Mouse (Mus musculus) urinary bladder, adult 2 months (tissue): Measurements from ENCODE around the gene Tuba3b. TPM values are rescaled to one million over a fixed set of nuclear protein-coding genes. Genes with fewer than 3 reads are reported as not detected.

Experiments used
- DNase-seq: peaks from one replicate; pipeline ENCODE4 v3.0.0; 2022; ENCODE audit warnings: low spot score
- polyA plus RNA-seq: library from polyadenylated mRNA; depleted of rRNA; stranded (reverse); fragments of >200 nt; gene quantifications from 2 replicates; pipeline ENCODE4 v1.2.3, GENCODE M21; 2012

Tuba3b gene
- polyA plus RNA-seq, 1 experiment: not detected

GRCm38 (mm10) chr6:145605203-145605602, 10.4 kb upstream of the Tuba3b start:
- DNase-seq: no peak

DNA sequence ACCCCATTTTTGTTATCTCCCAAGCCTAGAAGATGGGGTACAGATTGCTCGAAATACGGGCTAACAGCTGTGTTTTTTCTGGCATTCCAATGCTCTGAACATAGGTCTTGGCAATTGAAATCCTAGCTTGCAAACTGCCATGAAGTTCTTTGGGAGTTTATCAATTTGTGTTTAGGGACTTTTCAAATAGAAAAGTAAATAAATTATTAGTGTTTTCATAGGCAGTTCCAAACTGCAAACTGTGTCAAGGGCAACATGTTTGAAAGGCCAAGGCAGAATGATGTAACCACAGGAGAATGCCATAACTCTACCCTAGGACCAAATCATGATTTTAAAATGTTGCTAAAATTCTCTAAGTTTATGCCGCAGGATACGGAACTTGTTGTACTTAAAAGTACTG, 7.8 kb upstream of the Tuba3b start:
- no peak for DNase-seq

GRCm38 (mm10) chr6:145608693-145609092, 6.9 kb upstream of the Tuba3b start:
- no peak for DNase-seq

DNA sequence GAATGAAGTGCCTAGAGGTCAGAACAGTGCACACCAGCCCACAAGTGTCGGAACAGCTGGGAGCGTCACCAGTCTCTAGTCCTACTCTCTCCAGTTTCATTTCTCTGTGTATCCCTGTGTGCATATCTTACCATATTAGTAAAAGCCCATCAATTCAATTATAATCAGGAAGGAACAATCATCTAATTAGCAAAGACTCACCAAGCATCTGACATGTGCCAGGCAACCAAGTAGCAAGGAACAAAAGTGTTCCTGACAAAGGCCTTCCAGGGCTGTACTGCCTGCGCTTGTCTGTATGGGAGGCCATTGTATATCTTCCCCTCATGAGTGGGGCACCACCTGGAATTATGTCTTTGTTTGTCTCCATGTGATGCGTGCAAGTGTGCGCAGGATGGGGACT, 4.7 kb upstream of the Tuba3b start:
- no peak for DNase-seq

GRCm38 (mm10) chr6:145612611-145613010, 2.9 kb upstream of the Tuba3b start:
- DNase-seq: no peak

DNA sequence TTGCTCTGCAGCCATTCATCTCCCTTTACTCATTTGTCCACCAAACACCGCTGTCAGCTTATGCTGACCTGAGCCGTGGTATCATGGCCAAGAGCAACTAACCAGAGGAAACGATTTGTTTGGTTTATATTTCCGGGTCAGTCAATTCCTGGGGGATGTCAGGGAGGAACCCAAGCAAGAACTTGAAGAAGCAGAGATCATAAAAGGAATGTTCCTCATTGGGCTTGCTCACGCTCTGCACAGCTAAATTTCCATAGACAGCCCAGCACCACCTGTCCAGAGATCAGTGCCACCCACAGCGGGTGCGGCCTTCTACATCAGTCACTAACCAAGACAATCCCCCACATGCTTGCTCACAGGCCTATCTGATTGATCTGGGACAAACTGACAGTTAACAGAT, 1.3 kb upstream of the Tuba3b start, which contains the start of gene Lmntd1:
Gene Lmntd1 (minus strand): TSS at position 101 of the 400 bp plus-strand sequence.
- no peak for DNase-seq

GRCm38 (mm10) chr6:145616402-145617229, 1.1 kb downstream of the Tuba3b start:
- no peak for DNase-seq

DNA sequence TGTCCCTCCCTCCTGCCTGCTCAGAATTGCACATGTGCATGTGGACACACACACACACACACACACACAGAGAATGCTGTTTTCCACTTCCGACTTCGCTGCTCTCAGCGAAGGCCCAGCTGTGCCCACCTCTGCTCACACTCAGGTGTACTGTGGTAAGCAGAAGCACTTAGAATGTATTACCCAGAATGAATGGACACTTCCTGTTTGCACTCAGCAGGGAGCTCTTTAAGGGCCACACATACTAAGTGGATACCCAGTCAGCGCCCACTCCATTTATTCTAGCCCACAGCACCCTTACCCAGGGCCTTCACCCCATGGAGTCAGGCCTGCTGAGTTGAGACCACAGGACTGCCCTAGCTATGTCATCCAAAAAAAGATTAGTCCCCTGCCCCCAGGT, 7.6 kb downstream of the Tuba3b start:
- no peak for DNase-seq

DNA sequence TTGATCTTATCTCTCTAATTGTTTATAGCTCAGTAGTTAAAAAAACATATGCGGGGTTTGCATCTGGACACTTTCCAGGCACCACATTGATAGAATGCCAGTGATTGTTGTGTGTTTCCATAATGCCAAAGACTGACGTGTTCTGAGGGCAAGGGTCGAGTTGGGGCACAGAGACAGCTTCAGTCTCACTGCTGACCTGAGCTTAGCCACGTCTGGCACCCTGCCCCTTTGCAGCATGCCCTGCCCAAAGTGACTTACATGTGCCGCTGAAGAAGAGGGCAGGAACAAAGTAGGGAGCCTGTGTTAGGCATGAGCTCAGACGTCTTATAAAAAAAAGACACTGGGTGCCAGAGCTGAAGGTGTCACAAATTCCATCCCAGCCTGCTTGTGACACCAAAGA, 14.7 kb downstream of the Tuba3b start:
- no peak for DNase-seq

DNA sequence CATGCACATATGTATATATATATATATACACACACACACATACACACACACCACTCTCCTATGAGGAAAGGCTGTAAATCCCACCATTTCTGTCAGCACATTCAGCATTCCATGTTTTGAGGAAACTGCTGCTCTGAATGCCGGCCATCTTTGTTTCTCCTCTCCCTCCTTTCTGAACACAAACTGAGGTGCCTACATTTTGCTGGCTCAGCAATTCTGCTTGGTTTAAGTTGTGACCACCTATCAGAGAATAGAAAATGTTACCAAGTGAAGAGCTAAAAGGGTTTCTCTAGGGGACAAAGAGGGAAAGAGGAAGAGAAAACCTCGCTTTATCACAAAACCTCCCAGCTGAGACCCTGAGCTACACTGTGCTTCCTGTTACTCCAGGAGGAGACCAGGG, 18.9 kb downstream of the Tuba3b start:
- DNase-seq: no peak

DNA sequence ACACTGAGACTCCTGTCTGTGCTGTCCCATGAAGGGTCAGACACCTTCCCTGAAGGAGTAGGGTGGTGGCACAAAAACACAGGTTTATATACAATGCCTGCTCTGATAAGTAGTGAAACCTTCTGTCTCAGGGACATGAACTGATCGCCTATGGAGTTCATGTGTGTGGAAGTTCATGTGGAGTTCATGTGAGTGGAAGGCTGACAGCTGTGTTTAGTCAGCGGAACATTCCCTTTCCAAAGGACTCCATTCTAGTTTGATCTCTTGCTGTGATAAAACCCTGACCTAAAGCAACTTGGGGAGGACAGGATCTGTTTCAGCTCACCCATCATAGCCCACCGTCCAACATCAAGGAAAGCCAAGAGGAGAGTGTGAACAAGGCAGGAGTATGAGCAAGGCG, 21.1 kb downstream of the Tuba3b start:
- DNase-seq: no peak

GRCm38 (mm10) chr6:145638248-145638647, 22.7 kb downstream of the Tuba3b start:
- DNase-seq: no peak

DNA sequence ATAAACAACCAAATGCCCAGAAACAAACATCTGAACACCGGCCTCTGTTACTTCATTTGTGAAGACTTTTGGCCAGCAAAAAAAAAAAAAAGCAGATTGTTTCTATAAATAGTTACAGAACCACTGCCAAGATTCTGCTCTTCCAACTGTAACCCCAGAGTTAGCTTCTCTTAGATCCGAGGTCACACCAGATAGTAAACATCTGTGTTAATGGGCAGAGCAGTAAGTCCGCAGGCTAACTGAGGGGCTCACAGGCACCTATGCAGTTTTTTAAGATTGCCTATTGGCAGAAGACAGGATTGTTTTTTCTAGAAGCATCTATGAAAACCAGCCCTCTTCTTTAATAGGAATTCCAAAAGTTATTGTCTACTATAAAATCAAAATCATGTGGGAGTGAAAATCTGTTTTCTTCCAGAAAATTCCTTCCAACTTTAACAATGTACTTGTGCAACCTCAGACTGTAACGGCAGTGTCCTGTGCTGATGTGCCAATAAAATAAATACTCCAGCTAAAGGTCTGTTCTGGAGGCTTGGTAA, 25.5 kb downstream of the Tuba3b start:
- DNase-seq: no peak

DNA sequence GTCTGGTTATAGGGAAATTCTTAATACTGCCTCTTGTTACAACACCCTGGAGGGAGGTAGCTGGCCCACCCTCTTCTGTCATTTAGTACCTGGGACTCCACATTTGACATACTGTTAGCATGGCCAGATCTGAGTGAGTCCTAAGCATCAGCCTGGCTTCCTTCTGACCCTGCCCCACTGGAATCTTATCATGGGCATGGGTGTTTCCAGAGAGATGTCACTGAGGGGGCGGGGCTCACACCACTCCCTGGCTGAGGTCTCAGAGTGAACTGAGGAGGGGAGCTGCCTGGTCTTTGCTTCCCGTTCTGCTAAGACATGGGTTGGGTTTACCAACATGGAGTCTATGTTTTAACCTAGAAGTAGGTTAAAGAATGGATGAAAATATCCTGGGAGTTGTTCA, 36.4 kb downstream of the Tuba3b start:
- no peak for DNase-seq

DNA sequence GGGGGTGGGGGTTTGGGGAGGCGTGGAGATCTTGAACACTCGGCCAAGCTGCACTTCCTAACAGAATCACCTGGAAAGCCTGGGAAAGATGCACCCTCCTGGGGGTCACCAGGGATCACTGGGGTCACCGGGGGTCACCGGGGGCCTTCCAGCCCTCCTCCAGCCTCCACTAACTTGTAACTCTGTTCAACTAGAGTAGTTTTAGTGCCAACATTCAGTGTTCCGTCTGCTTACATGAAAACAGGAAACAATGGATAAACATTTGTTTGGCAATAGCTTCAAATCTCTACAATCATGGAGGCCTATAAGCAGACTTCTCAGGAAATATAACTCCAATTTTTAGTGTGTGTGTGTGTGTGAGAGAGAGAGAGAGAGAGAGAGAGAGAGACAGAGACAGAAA, 37.4 kb downstream of the Tuba3b start:
- DNase-seq: no peak

GRCm38 (mm10) chr6:145653626-145654025, 38.1 kb downstream of the Tuba3b start:
- DNase-seq: no peak

DNA sequence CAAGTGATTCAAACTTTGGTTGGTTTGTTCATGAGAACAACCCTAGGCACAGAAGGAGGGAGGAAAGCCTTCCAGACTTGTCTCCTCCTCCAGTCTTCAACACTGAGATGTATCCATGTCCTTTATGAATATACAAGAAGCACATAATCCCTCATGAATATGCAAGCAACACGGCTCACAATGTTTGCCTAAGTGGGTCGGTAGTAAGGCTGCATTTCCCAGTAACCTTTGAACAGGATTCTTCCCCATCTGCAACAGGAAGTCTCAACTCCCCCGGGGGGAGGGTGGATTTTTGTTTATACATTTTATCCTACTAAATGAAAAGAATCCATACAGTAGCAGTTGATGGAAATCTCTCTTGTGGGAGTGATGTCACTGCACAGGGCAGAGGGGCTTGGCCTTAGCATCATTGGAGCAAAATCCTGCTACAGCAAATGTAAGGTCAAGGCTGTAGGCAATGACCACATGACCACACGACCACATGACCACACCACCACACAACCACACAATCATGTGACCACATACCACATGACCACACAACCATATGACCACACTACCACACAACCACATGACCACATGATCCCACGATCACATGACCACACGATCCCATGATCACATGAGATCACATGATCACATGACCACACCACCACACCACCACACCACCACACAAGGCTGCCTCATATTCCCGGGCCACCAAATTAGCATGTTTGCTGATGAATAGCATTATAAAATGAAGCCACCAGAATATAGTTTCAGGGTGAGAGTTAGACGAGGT, 38.7 kb downstream of the Tuba3b start:
- DNase-seq: no peak

- no peak for DNase-seq
Observed at GRCm38 (mm10) chr6:145655678-145656077, 40.1 kb downstream of the Tuba3b start.

- no peak for DNase-seq
Observed at GRCm38 (mm10) chr6:145656740-145657591, 41.4 kb downstream of the Tuba3b start.

GRCm38 (mm10) chr6:145659116-145659515, 43.6 kb downstream of the Tuba3b start:
- no peak for DNase-seq

GRCm38 (mm10) chr6:145660943-145661342, 45.4 kb downstream of the Tuba3b start:
- DNase-seq: no peak

DNA sequence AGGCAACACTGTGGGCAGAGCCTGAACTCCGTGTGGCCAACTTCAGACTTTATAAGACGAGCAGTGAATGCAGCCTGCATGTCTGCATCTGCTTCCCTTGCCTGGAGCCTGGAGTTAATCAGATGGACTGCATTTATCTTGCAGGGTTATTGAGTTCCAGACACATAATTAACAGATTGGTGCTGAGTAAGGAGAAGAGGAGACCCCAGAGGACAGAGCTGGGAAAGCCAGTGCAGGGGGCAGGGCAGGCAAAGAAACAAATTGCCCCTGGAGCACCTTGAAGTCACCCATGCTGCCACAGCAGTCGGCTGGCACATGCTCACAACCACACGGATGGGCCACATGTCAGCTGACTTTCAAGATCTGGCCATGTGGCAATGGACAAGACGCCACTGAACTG, 48.7 kb downstream of the Tuba3b start:
- DNase-seq: no peak
